Mouse (Mus musculus) ES-Bruce4 (cell line): ENCODE results near the gene Cenpb. TPM values are rescaled to one million over a fixed set of nuclear protein-coding genes. Genes with fewer than 3 reads are reported as not detected.

Experiments used
- H3K27ac ChIP-seq: 2 replicates; pipeline ENCODE4 v1.5.1; 2012; ENCODE audit warnings: low read length, inconsistent platforms; ENCODE audit not compliant: insufficient read depth
- H3K27me3 ChIP-seq: 2 replicates; pipeline ENCODE4 v1.6.1; 2012; ENCODE audit warnings: mild to moderate bottlenecking, low read length, inconsistent platforms; ENCODE audit not compliant: control insufficient read depth, poor library complexity, insufficient read depth, severe bottlenecking
- H3K36me3 ChIP-seq: 2 replicates; pipeline ENCODE4 v1.6.1; 2012; ENCODE audit warnings: inconsistent platforms, mild to moderate bottlenecking, low read length, moderate library complexity; ENCODE audit not compliant: control insufficient read depth, poor library complexity, insufficient read depth, severe bottlenecking
- H3K4me1 ChIP-seq: one replicate; pipeline ENCODE4 v1.8.1; 2011; ENCODE audit warnings: low read length; ENCODE audit not compliant: control insufficient read depth, insufficient read depth
- H3K4me3 ChIP-seq: 2 replicates; pipeline ENCODE4 v1.5.1; 2011; ENCODE audit warnings: low read depth, mild to moderate bottlenecking, low read length
- H3K9ac ChIP-seq: 2 replicates; pipeline ENCODE4 v1.6.1; 2012; ENCODE audit warnings: low read depth, mild to moderate bottlenecking, inconsistent platforms; ENCODE audit not compliant: poor library complexity, severe bottlenecking
- H3K9me3 ChIP-seq: replicated peaks from 2 replicates; pipeline ENCODE4 v1.6.1; 2012; ENCODE audit warnings: mild to moderate bottlenecking, low read length, inconsistent platforms; ENCODE audit not compliant: control insufficient read depth, poor library complexity, insufficient read depth, severe bottlenecking
- CTCF ChIP-seq: IDR thresholded peaks from one replicate; pipeline ENCODE4 v1.8.1; 2011; ENCODE audit warnings: low read depth, low read length
- EP300 ChIP-seq: IDR thresholded peaks from 2 replicates; pipeline ENCODE4 v1.6.1; 2011; ENCODE audit warnings: low read depth, low read length; ENCODE audit not compliant: insufficient read depth
- POLR2A ChIP-seq: IDR thresholded peaks from one replicate; pipeline ENCODE4 v1.8.1; 2011; ENCODE audit warnings: low read length; ENCODE audit not compliant: insufficient read depth
- polyA plus RNA-seq: library from polyadenylated mRNA; stranded (reverse); fragments of >200 nt; gene quantifications from 2 replicates; pipeline ENCODE4 v1.2.4, GENCODE M21; 2011; ENCODE audit warnings: low read depth; ENCODE audit not compliant: missing spikeins, insufficient read depth, insufficient read length

Cenpb gene
- polyA plus RNA-seq, 1 experiment, result 12.2 TPM

GRCm38 (mm10) chr2:131130849-131131248, 49.0 kb downstream of the Cenpb start:
- peaks cover 2% of the 10 kb centered on the region for H3K4me1 ChIP-seq

GRCm38 (mm10) chr2:131129836-131130235, 50.0 kb downstream of the Cenpb start:
- no peaks in the 10 kb centered on the region for H3K36me3 ChIP-seq
- no peak for TF ChIP-seq EP300
- no peak for TF ChIP-seq POLR2A
- TF ChIP-seq CTCF, result no peak
- no peaks in the 10 kb centered on the region; the same call in 1 of the 2 replicates for H3K27me3 ChIP-seq
- H3K27ac ChIP-seq, result no peak overlapping the region
- peaks cover 2% of the 10 kb centered on the region for H3K4me1 ChIP-seq
- H3K9ac ChIP-seq, result no peak overlapping the region
- no peak overlapping the region for H3K4me3 ChIP-seq
- no peaks in the 10 kb centered on the region for H3K9me3 ChIP-seq

More at GRCm38 (mm10) chr2:131130849-131131248, 49.0 kb downstream of the Cenpb start:
- no peak overlapping the region for H3K4me3 ChIP-seq
- H3K9me3 ChIP-seq, result no peaks in the 10 kb centered on the region
- TF ChIP-seq POLR2A (no peak), CTCF (no peak), EP300 (no peak)
- H3K27me3 ChIP-seq, result no peaks in the 10 kb centered on the region; the same call in 1 of the 2 replicates
- no peak overlapping the region for H3K27ac ChIP-seq
- no peaks in the 10 kb centered on the region for H3K36me3 ChIP-seq
- no peak overlapping the region for H3K9ac ChIP-seq

GRCm38 (mm10) chr2:131128636-131129157, 51.2 kb downstream of the Cenpb start:
- TF ChIP-seq POLR2A (no peak), CTCF (no peak), EP300 (no peak)
- Histone ChIP-seq H3K36me3 (no peaks in the 10 kb centered on the region), H3K9ac (no peak overlapping the region), H3K4me3 (no peak overlapping the region), H3K4me1 (peaks cover 2% of the 10 kb centered on the region), H3K9me3 (no peaks in the 10 kb centered on the region), H3K27ac (no peak overlapping the region), H3K27me3 (no peaks in the 10 kb centered on the region; the same call in 1 of the 2 replicates)

- TF ChIP-seq EP300, result no peak
- TF ChIP-seq POLR2A, result no peak
- TF ChIP-seq CTCF, result no peak
- Histone ChIP-seq H3K36me3 (no peaks in the 10 kb centered on the region), H3K27me3 (no peaks in the 10 kb centered on the region; the same call in 1 of the 2 replicates), H3K4me3 (no peak overlapping the region), H3K9me3 (no peaks in the 10 kb centered on the region), H3K4me1 (peaks cover 2% of the 10 kb centered on the region), H3K9ac (no peak overlapping the region), H3K27ac (no peak overlapping the region)
Observed at GRCm38 (mm10) chr2:131128211-131128610, 51.7 kb downstream of the Cenpb start.

GRCm38 (mm10) chr2:131127161-131127730, 52.6 kb downstream of the Cenpb start, which contains the start of gene Hspa12b:
Gene Hspa12b, plus strand, starts transcription at chr2:131127280.
- H3K9me3 ChIP-seq, result no peaks in the 10 kb centered on the region
- no peaks in the 10 kb centered on the region; the same call in 1 of the 2 replicates for H3K27me3 ChIP-seq
- H3K9ac ChIP-seq, result peak within 1 kb of the TSS; percentile 10; the same call in 1 of the 2 replicates
- no peaks in the 10 kb centered on the region for H3K36me3 ChIP-seq
- H3K4me3 ChIP-seq, result peak within 1 kb of the TSS; percentile 20
- H3K4me1 ChIP-seq, result peaks cover 2% of the 10 kb centered on the region
- H3K27ac ChIP-seq, result no peak within 1 kb of the TSS
- TF ChIP-seq EP300, result no peak
- TF ChIP-seq POLR2A, result no peak
- TF ChIP-seq CTCF, result no peak

- H3K36me3 ChIP-seq, result no peaks in the 10 kb centered on the region
- H3K27me3 ChIP-seq, result no peaks in the 10 kb centered on the region; the same call in 1 of the 2 replicates
- H3K9ac ChIP-seq, result no peak overlapping the region
- H3K4me3 ChIP-seq, result no peak overlapping the region
- no peaks in the 10 kb centered on the region for H3K9me3 ChIP-seq
- H3K4me1 ChIP-seq, result peaks cover 2% of the 10 kb centered on the region
- no peak for TF ChIP-seq POLR2A
- no peak overlapping the region for H3K27ac ChIP-seq
Observed at GRCm38 (mm10) chr2:131125964-131126815, 53.7 kb downstream of the Cenpb start.

Other genes with a start within 250 kb of the Cenpb start
- 0.73 TPM in 1 of 2 replicates, not detected in the other for gene Gfra4, start 137.0 kb downstream of the Cenpb start, polyA plus RNA-seq
- 0.37 TPM in 1 of 2 replicates, not detected in the other for gene Adam33, start 116.3 kb downstream of the Cenpb start, polyA plus RNA-seq
- 0.16 TPM in 1 of 2 replicates, not detected in the other for gene Siglec1, start 93.3 kb downstream of the Cenpb start, polyA plus RNA-seq
- gene Hspa12b, start 52.8 kb downstream of the Cenpb start, polyA plus RNA-seq, result 1.9 and 2.2 TPM in 2 replicates
- not detected in 2 replicates for gene Gm11037, start 46.6 kb downstream of the Cenpb start, polyA plus RNA-seq
- 74.5 and 79.8 TPM in 2 replicates for gene 1700037H04Rik, start 20.0 kb downstream of the Cenpb start, polyA plus RNA-seq
- gene Cdc25b, start 6.9 kb upstream of the Cenpb start, polyA plus RNA-seq, result 26.1 and 28.8 TPM in 2 replicates
- 1.2 and 2.0 TPM in 2 replicates for gene Spef1, start 7.2 kb upstream of the Cenpb start, polyA plus RNA-seq
- gene Ap5s1, start 27.0 kb upstream of the Cenpb start, polyA plus RNA-seq, result 6.5 and 8.5 TPM in 2 replicates
- gene Mavs, start 54.0 kb upstream of the Cenpb start, polyA plus RNA-seq, result 16.7 and 20.3 TPM in 2 replicates
- 67.0 and 78.5 TPM in 2 replicates for gene Pank2, start 82.4 kb upstream of the Cenpb start, polyA plus RNA-seq
- 7.1 and 7.5 TPM in 2 replicates for gene Rnf24, start 172.8 kb upstream of the Cenpb start, polyA plus RNA-seq